Mouse (Mus musculus) 416B (cell line): ENCODE measurements around the gene Sptan1.
A peak's percentile ranks its signal among the peaks of the same experiment; 100 is the strongest.

Source experiments
- DNase-seq: peaks from one replicate; pipeline ENCODE4 v3.0.0; 2011; ENCODE audit warnings: low read depth

Gene Sptan1

GRCm38 (mm10) chr2:29965250-29965843, at the start of gene Sptan1:
Gene Sptan1, plus strand, starts transcription at chr2:29965560.
- DNase-seq, result peak; percentile 95

GRCm38 (mm10) chr2:29917621-29918020, 47.7 kb upstream of the Sptan1 start:
- no peak for DNase-seq

- DNase-seq, result peak; percentile 15
These were observed 43.3 kb upstream of the Sptan1 start for GRCm38 (mm10) chr2:29922011-29922410.

GRCm38 (mm10) chr2:29926542-29926941, 38.8 kb upstream of the Sptan1 start:
- no peak for DNase-seq

GRCm38 (mm10) chr2:29930506-29930905, 34.9 kb upstream of the Sptan1 start:
- no peak for DNase-seq

GRCm38 (mm10) chr2:29931194-29931593, 34.2 kb upstream of the Sptan1 start:
- no peak for DNase-seq

GRCm38 (mm10) chr2:29934906-29935599, 30.3 kb upstream of the Sptan1 start, which contains the start of gene Gle1:
Gene Gle1, plus strand, starts transcription at chr2:29935426.
- peak; percentile 93 for DNase-seq

- DNase-seq, result no peak
These were observed 25.3 kb upstream of the Sptan1 start for GRCm38 (mm10) chr2:29940073-29940472.

GRCm38 (mm10) chr2:29940826-29941225, 24.5 kb upstream of the Sptan1 start:
- DNase-seq, result no peak

- DNase-seq, result no peak
These were observed 20.6 kb upstream of the Sptan1 start for GRCm38 (mm10) chr2:29944723-29945122.

- no peak for DNase-seq
These were observed 16.5 kb upstream of the Sptan1 start for GRCm38 (mm10) chr2:29948896-29949295.

GRCm38 (mm10) chr2:29961246-29961645, 4.1 kb upstream of the Sptan1 start:
- no peak for DNase-seq

- peak; percentile 30 for DNase-seq
These were observed 758 bp upstream of the Sptan1 start for GRCm38 (mm10) chr2:29964354-29965249.

GRCm38 (mm10) chr2:29965906-29966305, 546 bp downstream of the Sptan1 start:
- peak; percentile 34 for DNase-seq

- DNase-seq, result peak; percentile 23
These were observed 1.5 kb downstream of the Sptan1 start for GRCm38 (mm10) chr2:29966826-29967225.

GRCm38 (mm10) chr2:29967768-29968167, 2.4 kb downstream of the Sptan1 start:
- DNase-seq, result no peak

GRCm38 (mm10) chr2:29968638-29969037, 3.3 kb downstream of the Sptan1 start:
- no peak for DNase-seq

GRCm38 (mm10) chr2:29971838-29972635, 6.7 kb downstream of the Sptan1 start:
- peak; percentile 63 for DNase-seq

GRCm38 (mm10) chr2:29973525-29973924, 8.2 kb downstream of the Sptan1 start:
- peak; percentile 7 for DNase-seq

GRCm38 (mm10) chr2:29977307-29977706, 11.9 kb downstream of the Sptan1 start:
- peak; percentile 75 for DNase-seq

- no peak for DNase-seq
These were observed 15.3 kb downstream of the Sptan1 start for GRCm38 (mm10) chr2:29980661-29981060.

- no peak for DNase-seq
These were observed 26.6 kb downstream of the Sptan1 start for GRCm38 (mm10) chr2:29991962-29992361.
